Mouse (Mus musculus) testis, adult 2 months (tissue): ENCODE data around the gene Ercc2.

Experiments
- CTCF ChIP-seq: fragments of 200-500 bp; IDR thresholded peaks from 2 replicates; pipeline ENCODE4 v1.5.1; 2012; ENCODE audit warnings: low read depth, mild to moderate bottlenecking, inconsistent platforms, low read length, moderate library complexity; ENCODE audit not compliant: control insufficient read depth, insufficient read depth, insufficient replicate concordance
- POLR2A ChIP-seq: fragments of 200-500 bp; IDR thresholded peaks from 2 replicates; pipeline ENCODE4 v1.6.1; 2012; ENCODE audit warnings: low read depth, mild to moderate bottlenecking, inconsistent platforms, low read length, moderate library complexity; ENCODE audit not compliant: control insufficient read depth

- no peak for TF ChIP-seq CTCF
- TF ChIP-seq POLR2A = no peak
Observed at GRCm38 (mm10) chr7:19349188-19349915, 32.5 kb upstream of the Ercc2 start.
